Mouse (Mus musculus) cerebral cortex, adult 2 months (tissue): Measurements from ENCODE around the gene Pus10.

Experiments
- WGBS: fragments of 180-500 bp; shearing (Covaris S2); methylation state at CpG from one replicate; pipeline ENCODE4 v1.1.7; 2018; 5-methylcytosine and 5-hydroxymethylcytosine counted together

Pus10 gene

GRCm38 (mm10) chr11:23770760-23771506, 105.5 kb downstream of the Pus10 start, which contains the start of gene Rel:
Gene Rel, minus strand, starts transcription at chr11:23770970.
- under 1% methylated on average over 88 of the region's 88 CpGs for WGBS

DNA sequence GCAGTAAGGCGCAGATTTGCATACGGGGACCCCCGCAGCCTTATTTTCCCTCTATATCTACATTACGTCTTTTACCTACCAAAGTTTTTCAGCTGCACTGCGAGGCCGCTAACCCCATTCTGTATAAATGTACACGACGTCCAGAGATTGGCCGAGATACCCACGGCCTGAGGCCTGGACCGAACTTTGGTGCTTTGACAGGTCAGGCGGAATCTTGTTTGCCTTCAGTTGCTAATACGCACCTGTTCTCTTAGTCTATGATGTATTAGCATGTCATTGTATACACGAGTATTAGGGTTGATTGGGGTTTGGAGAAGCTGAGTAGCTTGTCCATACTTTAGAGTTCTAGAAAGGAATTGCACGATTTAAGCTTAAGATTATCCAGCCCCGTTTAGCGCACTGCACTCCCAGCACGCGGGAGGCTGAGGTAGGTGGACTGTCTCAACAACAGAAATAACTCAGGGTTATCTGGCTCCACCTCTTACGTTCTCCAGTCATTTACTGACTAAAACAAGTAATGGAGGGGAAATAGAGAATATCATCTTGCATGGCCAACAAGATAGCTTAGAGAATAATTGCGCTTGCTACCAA, 106.1 kb downstream of the Pus10 start:
- WGBS = 9% methylated on average over 21 of the region's 21 CpGs

GRCm38 (mm10) chr11:23772471-23772870, 107.0 kb downstream of the Pus10 start:
- 51% methylated on average over 1 of the region's 1 CpGs for WGBS

- WGBS = 93% methylated on average over 8 of the region's 8 CpGs
Observed at GRCm38 (mm10) chr11:23778787-23779201, 113.3 kb downstream of the Pus10 start.

DNA sequence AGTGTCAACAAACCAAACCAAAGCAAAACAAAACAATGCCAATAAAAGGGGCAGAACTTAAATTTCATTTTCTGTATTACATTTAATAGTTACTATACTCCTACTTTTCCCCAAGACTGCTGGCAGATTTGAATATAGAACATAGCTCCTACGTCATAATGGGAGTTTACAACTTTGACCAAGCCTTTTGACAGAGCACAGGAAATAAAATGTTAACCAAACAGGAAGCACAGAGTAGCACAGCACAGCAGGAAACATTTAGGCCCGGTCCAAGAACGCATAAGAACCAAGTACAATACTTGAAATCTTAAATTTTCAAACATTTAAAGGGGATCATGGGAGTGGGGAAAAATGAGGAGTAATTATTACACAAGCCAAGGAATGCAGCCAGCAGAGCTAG, 116.6 kb downstream of the Pus10 start:
- WGBS = 75% methylated on average over 3 of the region's 3 CpGs
